Mouse (Mus musculus): Measurements from ENCODE around the gene Psors1c2. TPM values are rescaled to one million over a fixed set of nuclear protein-coding genes. Genes with fewer than 3 reads are reported as not detected.

The Psors1c2 gene
- polyA plus RNA-seq, 1 experiment from 2014 or later, result 0.14 TPM

GRCm38 (mm10) chr17:35551881-35552414 is 18.9 kb downstream of the Psors1c2 start, which contains the start of gene Cdsn:
Gene Cdsn, plus strand, starts transcription at chr17:35552128.
- TF ChIP-seq CTCF (IDR thresholded peaks at IDR 0.05; ENCODE audit: low read depth), result no peak
- no peak within 1 kb of the TSS for H3K9ac ChIP-seq (ENCODE audit: low read depth, low read length)
- H3K4me3 ChIP-seq (replicated peaks; ENCODE audit: low read depth, low read length), result no peak within 1 kb of the TSS
- no peaks in the 10 kb centered on the region for H3K9me3 ChIP-seq (replicated peaks; ENCODE audit: low read length)
- WGBS, result 76% methylated on average over 10 of the region's 10 CpGs
- no peaks in the 10 kb centered on the region for H3K4me1 ChIP-seq (replicated peaks; ENCODE audit: insufficient read depth, low read length)
- H3K27me3 ChIP-seq (ENCODE audit: insufficient read depth, low read length), result no peaks in the 10 kb centered on the region
- no peaks in the 10 kb centered on the region for H3K36me3 ChIP-seq (ENCODE audit: insufficient read depth, low read length)
- no peak for DNase-seq (ENCODE audit: low spot score)
- no peak within 1 kb of the TSS for H3K27ac ChIP-seq
- H3K4me2 ChIP-seq (ENCODE audit: low read length), result no peak within 1 kb of the TSS
- ATAC-seq (replicated peaks; ENCODE audit: low FRiP score, low read depth), result 0 out of 2 replicates have a peak, but pooled peaks have one; percentile 23

- no peak for DNase-seq (ENCODE audit: low spot score)
- 83% methylated on average over 5 of the region's 5 CpGs for WGBS
- H3K4me2 ChIP-seq (ENCODE audit: low read length), result no peak overlapping the region
- H3K27me3 ChIP-seq (ENCODE audit: insufficient read depth, low read length), result no peaks in the 10 kb centered on the region
- no peak overlapping the region for H3K9ac ChIP-seq (ENCODE audit: low read depth, low read length)
- H3K27ac ChIP-seq, result no peak overlapping the region
- TF ChIP-seq CTCF (IDR thresholded peaks at IDR 0.05; ENCODE audit: low read depth), result no peak
- no peak for ATAC-seq (replicated peaks; ENCODE audit: low FRiP score, low read depth)
- H3K4me3 ChIP-seq (replicated peaks; ENCODE audit: low read depth, low read length), result no peak overlapping the region
- no peaks in the 10 kb centered on the region for H3K4me1 ChIP-seq (replicated peaks; ENCODE audit: insufficient read depth, low read length)
- no peaks in the 10 kb centered on the region for H3K9me3 ChIP-seq (replicated peaks; ENCODE audit: low read length)
- H3K36me3 ChIP-seq (ENCODE audit: insufficient read depth, low read length), result no peaks in the 10 kb centered on the region
Observed at GRCm38 (mm10) chr17:35554321-35554720, 21.3 kb downstream of the Psors1c2 start.

- WGBS, result 90% methylated on average over 18 of the region's 18 CpGs
- no peaks in the 10 kb centered on the region for H3K9me3 ChIP-seq (replicated peaks; ENCODE audit: low read length)
- ATAC-seq (replicated peaks; ENCODE audit: low FRiP score, low read depth) (no peak), DNase-seq (ENCODE audit: low spot score) (no peak)
- H3K4me2 ChIP-seq (ENCODE audit: low read length), result no peak overlapping the region
- H3K9ac ChIP-seq (ENCODE audit: low read depth, low read length), result no peak overlapping the region
- H3K27ac ChIP-seq, result no peak overlapping the region
- no peaks in the 10 kb centered on the region for H3K4me1 ChIP-seq (replicated peaks; ENCODE audit: insufficient read depth, low read length)
- no peaks in the 10 kb centered on the region for H3K36me3 ChIP-seq (ENCODE audit: insufficient read depth, low read length)
- no peak overlapping the region for H3K4me3 ChIP-seq (replicated peaks; ENCODE audit: low read depth, low read length)
- TF ChIP-seq CTCF (IDR thresholded peaks at IDR 0.05; ENCODE audit: low read depth), result no peak
- H3K27me3 ChIP-seq (ENCODE audit: insufficient read depth, low read length), result no peaks in the 10 kb centered on the region
Observed at GRCm38 (mm10) chr17:35554761-35555397, 21.9 kb downstream of the Psors1c2 start.

GRCm38 (mm10) chr17:35556186-35556765 is 23.3 kb downstream of the Psors1c2 start:
- H3K4me2 ChIP-seq (ENCODE audit: low read length), result no peak overlapping the region
- WGBS, result 87% methylated on average over 13 of the region's 13 CpGs
- H3K36me3 ChIP-seq (ENCODE audit: insufficient read depth, low read length), result no peaks in the 10 kb centered on the region
- H3K9ac ChIP-seq (ENCODE audit: low read depth, low read length), result no peak overlapping the region
- H3K4me1 ChIP-seq (replicated peaks; ENCODE audit: insufficient read depth, low read length), result no peaks in the 10 kb centered on the region
- no peaks in the 10 kb centered on the region for H3K9me3 ChIP-seq (replicated peaks; ENCODE audit: low read length)
- DNase-seq (ENCODE audit: low spot score) (no peak), ATAC-seq (replicated peaks; ENCODE audit: low FRiP score, low read depth) (no peak)
- no peak for TF ChIP-seq CTCF (IDR thresholded peaks at IDR 0.05; ENCODE audit: low read depth)
- H3K27ac ChIP-seq, result no peak overlapping the region
- no peaks in the 10 kb centered on the region for H3K27me3 ChIP-seq (ENCODE audit: insufficient read depth, low read length)
- H3K4me3 ChIP-seq (replicated peaks; ENCODE audit: low read depth, low read length), result no peak overlapping the region

GRCm38 (mm10) chr17:35556812-35557211 is 23.8 kb downstream of the Psors1c2 start:
- no peak overlapping the region for H3K27ac ChIP-seq
- H3K4me2 ChIP-seq (ENCODE audit: low read length), result no peak overlapping the region
- WGBS, result 30% methylated on average over 5 of the region's 5 CpGs
- no peaks in the 10 kb centered on the region for H3K27me3 ChIP-seq (ENCODE audit: insufficient read depth, low read length)
- H3K36me3 ChIP-seq (ENCODE audit: insufficient read depth, low read length), result no peaks in the 10 kb centered on the region
- no peak; the same call in 1 of the 2 replicates for ATAC-seq (replicated peaks; ENCODE audit: low FRiP score, low read depth)
- H3K9me3 ChIP-seq (replicated peaks; ENCODE audit: low read length), result no peaks in the 10 kb centered on the region
- H3K4me3 ChIP-seq (replicated peaks; ENCODE audit: low read depth, low read length), result no peak overlapping the region
- peak; percentile 87 for TF ChIP-seq CTCF (IDR thresholded peaks at IDR 0.05; ENCODE audit: low read depth)
- no peak overlapping the region for H3K9ac ChIP-seq (ENCODE audit: low read depth, low read length)
- DNase-seq (ENCODE audit: low spot score), result peak; percentile 83
- no peaks in the 10 kb centered on the region for H3K4me1 ChIP-seq (replicated peaks; ENCODE audit: insufficient read depth, low read length)

DNA sequence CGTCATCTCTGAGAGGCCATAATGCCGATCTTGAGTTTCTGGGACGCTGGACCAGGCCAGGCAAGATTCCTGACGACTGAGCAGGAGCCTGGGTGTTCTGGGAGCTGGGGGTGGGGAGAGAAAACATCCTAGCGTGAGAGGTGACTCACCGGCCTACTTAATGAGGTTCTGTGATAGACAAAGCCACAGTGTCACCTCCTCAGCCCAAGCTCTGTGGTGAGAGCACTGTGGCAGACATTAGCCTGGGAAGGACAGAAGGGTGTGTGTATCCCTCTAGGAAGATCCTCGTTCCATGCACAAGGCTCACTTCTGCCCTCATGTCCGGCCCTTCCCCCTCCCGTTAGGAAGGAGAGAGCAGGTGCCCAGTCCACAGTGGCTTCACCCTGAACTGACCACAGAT is 24.4 kb downstream of the Psors1c2 start:
- DNase-seq (ENCODE audit: low spot score) (no peak), ATAC-seq (replicated peaks; ENCODE audit: low FRiP score, low read depth) (no peak)
- Histone ChIP-seq H3K36me3 (ENCODE audit: insufficient read depth, low read length) (no peaks in the 10 kb centered on the region), H3K4me2 (ENCODE audit: low read length) (no peak overlapping the region), H3K27me3 (ENCODE audit: insufficient read depth, low read length) (no peaks in the 10 kb centered on the region), H3K9ac (ENCODE audit: low read depth, low read length) (no peak overlapping the region), H3K9me3 (replicated peaks; ENCODE audit: low read length) (no peaks in the 10 kb centered on the region), H3K4me1 (replicated peaks; ENCODE audit: insufficient read depth, low read length) (no peaks in the 10 kb centered on the region), H3K4me3 (replicated peaks; ENCODE audit: low read depth, low read length) (no peak overlapping the region), H3K27ac (no peak overlapping the region)
- TF ChIP-seq CTCF (IDR thresholded peaks at IDR 0.05; ENCODE audit: low read depth), result no peak
- WGBS, result 61% methylated on average over 9 of the region's 9 CpGs

Measured in kidney, postnatal 0 days (tissue).